Mouse (Mus musculus) forebrain, embryonic 14.5 days (tissue): Measurements from ENCODE around the gene Zfp282. TPM values are rescaled to one million over a fixed set of nuclear protein-coding genes. Genes with fewer than 3 reads are reported as not detected.

ENCODE experiments used
- polyA plus RNA-seq: library from polyadenylated mRNA; unstranded; fragments of >200 nt; fragmentation: Nextera tagmentation; extraction: Ambion mirVana; gene quantifications from 2 replicates; pipeline ENCODE4 v1.2.1, GENCODE M21; 2014

The Zfp282 gene
- polyA plus RNA-seq, 1 experiment from 2014 or later = 12.5 TPM

Other genes with a start within 250 kb of the Zfp282 start
- 136 and 157 TPM in 2 replicates for gene Pdia4, start 63.8 kb upstream of the Zfp282 start, polyA plus RNA-seq
- gene Zfp786, start 46.3 kb upstream of the Zfp282 start, polyA plus RNA-seq = 10.6 and 12.7 TPM in 2 replicates
- gene Zfp398, start 41.5 kb upstream of the Zfp282 start, polyA plus RNA-seq = 9.1 and 15.4 TPM in 2 replicates
- 12.1 and 14.0 TPM in 2 replicates for gene Zfp212, start 43.3 kb downstream of the Zfp282 start, polyA plus RNA-seq
- 16.0 and 18.8 TPM in 2 replicates for gene Zfp956, start 76.2 kb downstream of the Zfp282 start, polyA plus RNA-seq
- 7.5 and 8.0 TPM in 2 replicates for gene Zfp777, start 171.7 kb downstream of the Zfp282 start, polyA plus RNA-seq
- 17.5 and 17.7 TPM in 2 replicates for gene Zfp746, start 209.4 kb downstream of the Zfp282 start, polyA plus RNA-seq